Mouse (Mus musculus): ENCODE measurements around the gene Ank2.

GRCm38 (mm10) chr3:127183998-127184753 lies 315.0 kb downstream of the Ank2 start:
- TF ChIP-seq CTCF (IDR thresholded peaks at IDR 0.05) = peak; percentile 84
- TF ChIP-seq EP300 (IDR thresholded peaks at IDR 0.05) = no peak

Data from lung, postnatal 0 days (tissue).